Mouse (Mus musculus) T-cell, adult 2 months (primary cell): ENCODE data around the gene Mndal.
A peak's percentile ranks its signal among the peaks of the same experiment; 100 is the strongest.
"Not testable (repeated sequence)": the region's sequence is repeated elsewhere in the genome, so short reads cannot be mapped to it uniquely, and the experiment has no call there.

Experiments
- DNase-seq: peaks from one replicate; pipeline ENCODE4 v3.0.0; 2022; ENCODE audit warnings: low spot score

Gene Mndal

DNA sequence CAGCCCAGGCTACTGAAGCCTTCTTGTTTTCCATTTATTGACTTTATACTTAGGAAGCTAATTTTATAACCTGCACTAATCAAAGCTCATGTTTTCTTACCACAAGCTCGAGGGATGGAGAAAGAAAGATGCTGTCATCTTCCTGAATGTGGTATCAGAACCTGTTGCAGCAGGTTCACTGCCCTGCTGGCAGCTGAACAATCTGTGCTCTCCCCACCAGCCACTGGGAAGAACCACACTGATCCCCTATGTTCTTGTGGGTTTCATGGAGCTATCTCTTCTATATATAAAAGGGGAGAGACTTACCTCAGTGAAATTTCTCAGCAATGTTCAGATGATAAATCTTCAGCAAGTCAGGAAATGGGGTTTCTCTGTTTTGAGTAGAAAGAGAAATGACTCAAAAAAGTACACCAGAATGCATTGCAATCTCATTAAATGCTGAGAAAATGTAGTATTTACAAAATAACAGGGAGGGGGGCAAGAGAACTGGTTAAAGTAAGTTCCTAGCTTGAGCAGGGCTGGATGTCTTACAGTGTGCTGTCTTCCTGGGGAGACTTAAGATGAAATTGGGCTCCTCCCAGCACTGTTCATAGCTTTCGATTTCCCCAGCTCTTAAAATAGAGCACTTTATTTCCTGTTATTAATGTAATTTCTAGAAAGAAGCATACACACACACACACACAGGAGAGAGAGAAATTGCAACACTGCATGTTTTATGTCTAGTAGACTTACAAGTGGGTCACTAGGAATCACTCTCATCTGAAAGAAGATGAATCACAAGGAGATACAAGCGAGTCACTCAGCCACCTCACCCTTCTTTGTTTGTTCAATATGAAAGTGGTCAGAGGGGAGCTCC lies at the start of gene Mndal, which contains the start of gene Ifi203:
Gene Mndal, minus strand, starts transcription at position 568 of the 856 bp plus-strand sequence.
Gene Ifi203, minus strand, starts transcription at position 749 of the 856 bp plus-strand sequence.
- peak; percentile 14 for DNase-seq

GRCm38 (mm10) chr1:173982694-173983305 lies 40.5 kb upstream of the Mndal start, which contains the start of gene Ifi202b:
Ifi202b (minus strand) TSS chr1:173982744.
- not testable (repeated sequence) for DNase-seq

DNA sequence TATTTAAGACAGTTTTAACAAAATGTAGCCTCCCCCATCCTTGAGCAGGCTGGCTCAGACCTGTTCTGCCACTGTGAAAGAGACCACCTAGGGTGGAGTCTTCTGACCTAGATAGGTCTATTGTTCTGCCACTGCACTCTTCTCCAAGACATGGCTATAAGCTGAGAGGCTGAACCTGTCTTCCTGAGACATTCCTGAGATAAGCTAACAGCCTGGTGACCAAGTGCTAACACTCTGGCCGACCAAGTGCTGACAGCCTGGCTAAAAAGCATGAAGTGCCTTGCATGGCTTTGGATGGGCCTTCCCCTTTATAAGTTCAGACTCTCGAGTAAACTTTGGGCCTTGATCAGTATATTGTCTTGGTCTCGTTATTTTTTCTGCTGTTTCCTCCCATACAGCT lies 38.7 kb upstream of the Mndal start:
- not testable (repeated sequence) for DNase-seq

DNA sequence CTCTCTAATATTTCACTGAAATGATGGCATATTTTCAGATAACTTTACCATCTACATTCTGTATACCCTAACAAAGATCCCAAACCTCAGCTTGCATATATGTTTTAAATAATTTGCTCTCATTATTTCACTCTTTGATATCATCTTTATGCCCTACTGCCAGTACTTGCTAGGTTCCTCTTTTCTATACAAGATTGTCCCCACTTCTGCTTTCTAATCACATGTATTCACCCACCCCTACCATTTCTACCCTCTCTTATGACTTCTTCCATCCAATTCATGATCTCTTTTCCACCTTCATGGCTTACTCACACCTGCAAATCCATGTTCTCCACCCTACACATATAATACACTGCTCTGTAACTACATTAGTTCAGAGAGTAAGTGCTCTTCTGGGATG lies 35.3 kb upstream of the Mndal start:
- DNase-seq: no peak

DNA sequence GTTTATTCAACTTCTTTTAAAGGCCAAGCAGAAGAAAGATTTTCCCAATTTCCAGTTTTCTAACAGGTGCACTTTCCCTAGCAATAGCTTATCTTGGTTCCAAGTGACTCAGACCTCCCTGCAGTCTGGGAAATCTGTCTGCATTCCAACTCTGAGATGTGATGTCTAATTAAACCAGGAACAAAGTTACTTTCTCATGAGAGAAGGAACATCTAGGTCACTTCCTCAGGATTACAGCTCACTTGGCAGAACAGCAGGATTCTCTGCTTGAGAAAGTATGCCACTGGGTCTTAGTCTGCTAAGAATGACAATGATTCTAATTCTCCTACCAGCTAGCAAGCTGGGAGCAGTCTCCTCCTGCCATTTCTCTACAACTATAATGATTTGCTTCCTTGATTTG lies 30.8 kb upstream of the Mndal start:
- no peak for DNase-seq

DNA sequence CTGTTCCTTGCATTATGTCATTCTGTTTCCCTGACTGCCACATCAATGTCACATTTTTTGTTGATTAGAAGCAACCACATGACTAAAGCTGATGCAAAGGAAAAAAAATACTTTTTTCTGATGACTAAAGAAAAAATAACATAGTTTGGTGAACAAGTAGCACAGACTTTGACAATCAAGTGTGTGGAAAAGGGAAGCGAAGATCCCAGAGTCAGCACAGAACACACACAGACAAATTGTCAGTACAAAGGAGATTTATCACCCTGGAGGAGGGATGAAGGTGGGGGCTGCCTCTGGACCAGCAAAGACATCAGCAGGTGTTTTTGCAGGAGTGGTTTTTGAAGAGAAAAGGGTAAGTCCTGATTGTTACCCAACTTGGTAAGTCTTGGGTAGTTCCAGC lies 19.2 kb upstream of the Mndal start:
- not testable (repeated sequence) for DNase-seq

DNA sequence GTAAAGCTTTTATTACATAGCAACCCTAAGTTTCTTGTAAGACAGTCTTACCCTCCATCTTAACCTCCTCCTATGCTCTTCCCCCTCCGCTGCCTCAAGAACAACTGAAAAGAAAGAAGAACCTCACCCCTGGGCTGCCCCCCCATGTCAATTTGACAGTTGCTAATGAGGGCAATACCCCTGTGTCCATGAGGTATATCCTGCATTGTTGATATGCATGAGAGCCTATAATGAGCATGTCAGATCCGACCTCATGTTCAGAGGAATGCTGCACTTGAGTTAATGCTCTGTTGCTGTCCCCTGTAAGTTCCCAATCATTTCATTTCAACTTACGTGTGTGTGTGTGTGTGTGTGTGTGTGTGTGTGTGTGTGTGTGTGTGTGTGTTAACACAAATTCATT lies 17.7 kb upstream of the Mndal start:
- not testable (repeated sequence) for DNase-seq

- not testable (repeated sequence) for DNase-seq
These were observed 13.7 kb upstream of the Mndal start for GRCm38 (mm10) chr1:173955839-173956527.

DNA sequence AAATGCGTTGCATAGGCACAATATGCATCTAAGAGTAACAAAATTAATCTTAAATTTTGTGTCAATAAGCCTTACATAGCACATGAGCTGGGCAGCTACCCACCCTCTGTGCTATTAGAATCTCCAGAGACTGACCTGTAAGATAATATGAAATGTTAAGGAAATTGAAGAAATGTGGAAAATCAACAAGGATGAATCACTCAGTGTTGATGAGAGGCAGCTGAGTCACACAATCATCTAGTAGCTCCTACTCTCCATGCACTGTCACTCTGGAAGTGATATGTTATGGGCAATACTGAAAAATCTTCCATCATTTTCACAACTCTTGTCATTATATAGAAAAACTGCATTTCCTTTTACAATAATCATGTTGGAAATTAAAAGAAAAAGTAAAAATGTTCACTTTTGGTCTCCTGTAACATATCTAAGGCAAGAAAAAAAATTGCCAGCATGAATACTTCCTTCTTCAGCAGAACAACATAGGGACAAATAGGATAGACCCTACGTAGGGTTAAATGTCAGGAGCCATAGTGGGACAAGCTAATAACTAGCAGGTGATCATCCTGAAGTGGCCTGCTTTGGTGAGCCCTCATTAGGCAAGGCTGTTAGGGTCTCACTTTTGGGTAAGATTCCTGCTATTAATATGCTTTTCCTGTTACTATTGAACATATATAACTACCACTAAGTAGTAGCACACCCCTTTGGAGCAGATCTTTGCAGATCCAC lies 12.9 kb upstream of the Mndal start:
- DNase-seq: no peak

DNA sequence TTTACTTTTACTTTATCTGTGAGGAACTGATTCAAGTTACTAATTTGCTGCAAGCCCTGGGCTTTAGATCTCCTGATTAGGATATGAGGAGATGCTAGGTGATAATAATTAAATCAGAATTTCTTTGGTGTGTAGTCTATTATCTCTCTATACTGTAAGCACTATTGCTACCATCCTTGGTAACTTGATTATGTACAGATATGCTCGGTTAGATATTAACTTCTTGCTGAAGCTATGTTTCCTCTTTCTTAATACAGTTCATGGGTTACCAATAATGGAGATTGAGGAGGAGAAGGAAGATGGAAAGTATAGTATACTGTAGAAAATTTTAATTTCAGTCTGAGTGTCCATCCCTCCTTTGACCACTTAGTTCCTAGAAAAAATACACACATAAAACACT lies 11.3 kb upstream of the Mndal start:
- DNase-seq: no peak

- peak; percentile 45 for DNase-seq
These were observed 6.8 kb upstream of the Mndal start for GRCm38 (mm10) chr1:173949044-173949443.

GRCm38 (mm10) chr1:173942780-173943066 lies 432 bp upstream of the Mndal start:
- DNase-seq: not testable (repeated sequence)

GRCm38 (mm10) chr1:173941522-173941921 lies 769 bp downstream of the Mndal start:
- not testable (repeated sequence) for DNase-seq

DNA sequence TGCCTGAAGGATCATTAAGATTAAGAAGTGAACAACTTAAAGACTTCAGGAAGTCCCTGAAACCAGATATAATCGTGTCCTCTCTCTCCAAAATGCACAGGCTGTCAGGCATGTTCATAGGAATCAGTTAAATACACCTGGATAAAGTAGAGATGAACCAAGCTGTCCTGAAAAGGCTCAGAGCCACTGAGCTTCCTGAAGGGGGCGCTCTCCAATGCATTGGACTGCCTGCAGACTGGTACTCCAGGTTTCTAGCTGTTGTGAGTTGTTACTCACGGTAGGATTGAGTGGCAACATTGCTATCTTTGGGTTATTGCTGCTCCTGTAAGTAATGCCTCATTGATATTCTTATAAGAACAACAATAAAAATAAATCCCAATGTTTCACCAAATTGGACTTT lies 23.0 kb downstream of the Mndal start:
- not testable (repeated sequence) for DNase-seq

DNA sequence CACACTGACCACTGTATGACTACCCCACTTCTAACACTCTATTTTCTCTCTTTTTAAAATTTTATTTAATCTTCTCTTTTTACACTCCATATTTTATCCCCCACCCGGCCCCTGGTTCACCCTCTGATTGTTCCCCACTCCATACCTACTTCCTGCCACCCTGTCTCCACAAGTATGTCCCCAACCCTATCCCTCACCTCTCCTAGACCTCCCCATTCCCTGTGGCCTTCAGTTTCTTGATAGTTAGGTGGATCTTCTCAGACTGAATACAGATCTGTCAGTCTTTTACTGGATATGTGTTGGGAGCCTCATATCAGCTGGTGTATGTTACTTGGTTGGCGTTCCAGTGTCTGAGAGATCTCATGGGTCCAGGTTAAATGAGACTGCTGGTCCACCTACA lies 27.7 kb downstream of the Mndal start:
- no peak for DNase-seq

DNA sequence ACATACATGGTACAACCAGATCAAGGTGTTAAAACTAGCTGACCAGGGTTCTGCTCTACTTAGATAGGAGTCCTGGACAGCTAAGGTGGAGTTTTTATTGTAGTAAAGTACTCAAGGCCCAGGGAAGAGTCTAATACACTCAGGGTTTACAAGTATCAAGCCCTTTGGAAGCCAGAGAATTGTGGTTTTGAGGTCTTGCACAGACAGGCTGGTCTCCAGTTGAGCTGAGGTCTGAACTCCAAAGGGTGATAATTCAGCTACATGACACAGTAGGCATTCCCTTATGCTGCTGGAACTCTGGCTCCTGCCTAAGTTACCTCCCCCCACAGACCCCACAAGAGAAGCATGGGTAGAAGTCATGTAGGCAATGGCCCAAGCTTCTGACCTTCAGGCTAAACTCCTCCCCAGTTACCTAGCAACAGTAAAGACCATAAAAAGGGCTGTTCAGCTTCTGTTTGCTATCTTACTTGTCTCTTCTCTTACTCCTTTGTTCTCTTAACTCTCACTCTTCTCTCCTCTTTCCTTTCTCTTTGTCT lies 29.0 kb downstream of the Mndal start:
- not testable (repeated sequence) for DNase-seq

DNA sequence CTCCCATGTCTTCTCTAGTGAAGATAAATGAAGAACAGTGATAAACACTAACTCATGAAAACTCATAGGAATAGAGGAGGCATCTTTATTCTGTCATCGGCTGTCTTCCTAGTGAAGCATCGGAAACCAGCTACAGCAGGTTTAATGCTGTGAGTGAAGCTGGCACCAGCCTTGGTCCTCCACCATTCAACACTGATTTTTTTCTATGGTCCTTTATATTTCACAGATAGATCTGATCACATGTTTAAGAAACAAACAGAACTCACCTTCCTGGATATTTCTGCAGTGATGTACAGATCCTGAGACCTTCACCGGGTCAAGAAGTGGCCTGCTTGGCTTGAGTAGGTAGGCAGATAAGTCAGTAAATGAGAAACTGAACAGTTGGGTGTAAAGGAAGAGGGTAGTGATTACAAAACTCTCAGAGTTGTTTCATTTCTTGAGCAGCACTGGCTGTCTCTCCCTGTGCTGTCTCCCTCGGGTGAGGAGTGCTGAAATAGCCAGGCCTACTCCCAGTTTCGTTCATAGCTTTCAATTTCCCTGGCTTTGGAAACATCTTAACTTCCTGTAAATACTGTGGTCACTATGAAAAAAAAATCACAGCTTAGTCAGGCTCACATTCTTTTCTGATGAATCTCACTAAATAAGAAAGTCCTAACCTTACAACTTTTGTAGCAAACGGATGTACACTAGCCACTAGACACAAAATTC lies 29.6 kb downstream of the Mndal start, which contains the start of gene Ifi211:
Gene Ifi211, minus strand, starts transcription at position 499 of the 708 bp plus-strand sequence.
- not testable (repeated sequence) for DNase-seq

DNA sequence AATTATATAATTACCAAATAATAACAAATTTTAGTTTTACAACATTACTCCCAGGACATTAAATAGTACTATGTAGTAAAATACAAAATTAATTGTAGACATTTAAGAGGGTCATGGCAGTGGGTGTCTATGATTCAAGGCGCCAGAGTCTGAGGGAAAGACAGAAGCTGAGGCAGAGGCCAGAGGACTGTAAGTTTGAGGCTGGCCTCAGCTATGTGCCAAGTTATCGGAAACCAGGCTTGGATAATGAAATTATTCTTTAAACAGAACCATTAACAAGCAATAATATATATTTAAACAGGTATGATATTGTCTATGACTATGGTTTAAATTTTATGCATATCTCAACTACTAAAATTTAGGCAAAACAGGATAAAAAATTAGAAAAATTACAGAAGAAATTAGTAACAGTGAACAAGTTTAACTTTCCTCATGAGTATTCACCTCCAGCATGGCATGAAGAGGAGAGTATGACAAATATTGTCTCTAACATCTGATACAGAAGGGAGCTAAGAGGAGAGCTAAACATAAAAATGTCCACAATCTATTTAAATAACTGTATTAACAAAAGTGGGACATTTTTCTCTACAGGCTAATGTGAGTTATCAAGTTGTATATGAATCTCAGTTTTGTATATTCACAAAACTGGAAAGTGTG lies 30.4 kb downstream of the Mndal start:
- DNase-seq: no peak

GRCm38 (mm10) chr1:173908390-173908789 lies 33.9 kb downstream of the Mndal start:
- not testable (repeated sequence) for DNase-seq

DNA sequence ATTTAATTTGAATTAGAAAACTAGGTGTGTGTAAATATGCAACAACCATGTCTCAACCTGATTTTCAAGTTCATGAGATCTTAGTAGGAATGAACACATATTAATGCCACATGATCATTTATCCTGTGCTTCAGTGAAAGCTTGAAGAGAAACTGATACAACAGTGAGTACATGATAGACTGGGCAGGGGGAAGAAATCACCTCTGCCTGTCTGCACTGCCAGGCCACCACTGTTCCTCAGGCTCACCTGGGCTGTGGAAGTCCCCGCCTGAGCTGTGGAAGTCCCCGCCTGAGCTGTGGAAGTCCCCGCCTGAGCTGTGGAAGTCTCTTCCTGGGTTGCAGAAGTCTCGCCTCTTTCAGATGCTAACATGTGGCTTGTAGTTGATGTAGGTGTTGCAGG lies 36.4 kb downstream of the Mndal start:
- peak; percentile 23 for DNase-seq

DNA sequence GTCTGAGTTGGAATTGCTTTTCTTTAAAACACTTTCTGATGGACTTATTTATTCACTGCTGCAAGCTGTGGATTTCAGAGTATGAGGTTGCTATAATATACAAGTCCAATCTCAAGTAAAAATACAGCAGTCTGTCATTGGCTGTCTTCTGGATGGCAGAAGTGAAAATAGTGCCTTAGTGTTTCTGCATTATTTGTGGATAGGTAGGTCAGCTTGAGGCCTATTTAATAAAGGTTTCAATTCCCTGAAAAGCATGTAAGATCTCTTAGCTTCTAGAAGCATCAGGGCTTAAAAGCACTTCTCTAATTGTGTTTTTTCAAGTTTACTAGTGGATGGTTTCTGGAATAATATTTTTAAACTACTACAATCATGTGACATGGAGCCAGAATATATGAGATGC lies 52.5 kb downstream of the Mndal start:
- not testable (repeated sequence) for DNase-seq
